Mouse (Mus musculus): ENCODE data around the gene Arnt2. TPM values are rescaled to one million over a fixed set of nuclear protein-coding genes. Genes with fewer than 3 reads are reported as not detected.

Arnt2 gene
- polyA plus RNA-seq, 1 experiment from 2014 or later, result 5.8 TPM

- ATAC-seq (replicated peaks; ENCODE audit: low FRiP score, low TSS enrichment, low read depth) (no peak), DNase-seq (ENCODE audit: low spot score) (no peak)
- Histone ChIP-seq H3K27ac (ENCODE audit: low read depth) (no peak overlapping the region), H3K4me3 (ENCODE audit: low read depth, low read length) (no peak overlapping the region), H3K4me1 (replicated peaks; ENCODE audit: control insufficient read depth, insufficient read depth, low read length) (no peaks in the 10 kb centered on the region), H3K27me3 (replicated peaks; ENCODE audit: control insufficient read depth, insufficient read depth, low read length) (no peaks in the 10 kb centered on the region), H3K9ac (ENCODE audit: low read length) (no peak overlapping the region), H3K9me3 (ENCODE audit: control insufficient read depth, low read length) (no peaks in the 10 kb centered on the region), H3K36me3 (ENCODE audit: control insufficient read depth, insufficient read depth, low read length) (peaks cover 7% of the 10 kb centered on the region; the same call in 1 of the 2 replicates), H3K4me2 (ENCODE audit: low read length) (no peak overlapping the region)
- 71% methylated on average over 3 of the region's 3 CpGs for WGBS
Observed at GRCm38 (mm10) chr7:84284974-84285373, 125.0 kb downstream of the Arnt2 start.

- DNase-seq (ENCODE audit: low spot score) (no peak), ATAC-seq (replicated peaks; ENCODE audit: low FRiP score, low TSS enrichment, low read depth) (no peak)
Observed at GRCm38 (mm10) chr7:84282231-84282630, 127.7 kb downstream of the Arnt2 start.

GRCm38 (mm10) chr7:84279231-84279630, 130.7 kb downstream of the Arnt2 start:
- Histone ChIP-seq H3K36me3 (ENCODE audit: control insufficient read depth, insufficient read depth, low read length) (peaks cover 9% of the 10 kb centered on the region; the same call in 1 of the 2 replicates), H3K4me1 (replicated peaks; ENCODE audit: control insufficient read depth, insufficient read depth, low read length) (no peaks in the 10 kb centered on the region), H3K4me3 (ENCODE audit: low read depth, low read length) (no peak overlapping the region), H3K27ac (ENCODE audit: low read depth) (no peak overlapping the region), H3K27me3 (replicated peaks; ENCODE audit: control insufficient read depth, insufficient read depth, low read length) (no peaks in the 10 kb centered on the region), H3K4me2 (ENCODE audit: low read length) (no peak overlapping the region), H3K9ac (ENCODE audit: low read length) (no peak overlapping the region), H3K9me3 (ENCODE audit: control insufficient read depth, low read length) (no peaks in the 10 kb centered on the region)
- no peak for DNase-seq (ENCODE audit: low spot score)
- WGBS, result 82% methylated on average over 1 of the region's 1 CpGs
- ATAC-seq (replicated peaks; ENCODE audit: low FRiP score, low TSS enrichment, low read depth), result no peak

More at GRCm38 (mm10) chr7:84282231-84282630, 127.7 kb downstream of the Arnt2 start:
- Histone ChIP-seq H3K27me3 (replicated peaks; ENCODE audit: control insufficient read depth, insufficient read depth, low read length) (no peaks in the 10 kb centered on the region), H3K9ac (ENCODE audit: low read length) (no peak overlapping the region), H3K4me2 (ENCODE audit: low read length) (no peak overlapping the region), H3K9me3 (ENCODE audit: control insufficient read depth, low read length) (no peaks in the 10 kb centered on the region), H3K36me3 (ENCODE audit: control insufficient read depth, insufficient read depth, low read length) (peaks cover 3% of the 10 kb centered on the region; the same call in 1 of the 2 replicates), H3K4me1 (replicated peaks; ENCODE audit: control insufficient read depth, insufficient read depth, low read length) (no peaks in the 10 kb centered on the region), H3K4me3 (ENCODE audit: low read depth, low read length) (no peak overlapping the region), H3K27ac (ENCODE audit: low read depth) (no peak overlapping the region)
- 90% methylated on average over 4 of the region's 4 CpGs for WGBS

GRCm38 (mm10) chr7:84275312-84275711, 134.7 kb downstream of the Arnt2 start:
- no peak overlapping the region for H3K4me3 ChIP-seq (ENCODE audit: low read depth, low read length)
- no peaks in the 10 kb centered on the region for H3K27me3 ChIP-seq (replicated peaks; ENCODE audit: control insufficient read depth, insufficient read depth, low read length)
- no peak overlapping the region for H3K27ac ChIP-seq (ENCODE audit: low read depth)
- no peak overlapping the region for H3K9ac ChIP-seq (ENCODE audit: low read length)
- H3K36me3 ChIP-seq (ENCODE audit: control insufficient read depth, insufficient read depth, low read length), result peaks cover 16% of the 10 kb centered on the region; the same call in 1 of the 2 replicates
- no peaks in the 10 kb centered on the region for H3K9me3 ChIP-seq (ENCODE audit: control insufficient read depth, low read length)
- H3K4me2 ChIP-seq (ENCODE audit: low read length), result no peak overlapping the region
- WGBS, result 83% methylated on average over 10 of the region's 10 CpGs
- ATAC-seq (replicated peaks; ENCODE audit: low FRiP score, low TSS enrichment, low read depth) (no peak), DNase-seq (ENCODE audit: low spot score) (no peak)
- no peaks in the 10 kb centered on the region for H3K4me1 ChIP-seq (replicated peaks; ENCODE audit: control insufficient read depth, insufficient read depth, low read length)

GRCm38 (mm10) chr7:84273930-84274329, 136.0 kb downstream of the Arnt2 start:
- WGBS, result 87% methylated on average over 6 of the region's 6 CpGs
- H3K27ac ChIP-seq (ENCODE audit: low read depth), result no peak overlapping the region
- DNase-seq (ENCODE audit: low spot score), result no peak
- H3K4me1 ChIP-seq (replicated peaks; ENCODE audit: control insufficient read depth, insufficient read depth, low read length), result no peaks in the 10 kb centered on the region
- H3K36me3 ChIP-seq (ENCODE audit: control insufficient read depth, insufficient read depth, low read length), result peaks cover 16% of the 10 kb centered on the region; the same call in 1 of the 2 replicates
- H3K9me3 ChIP-seq (ENCODE audit: control insufficient read depth, low read length), result no peaks in the 10 kb centered on the region
- H3K9ac ChIP-seq (ENCODE audit: low read length), result no peak overlapping the region
- no peak overlapping the region for H3K4me3 ChIP-seq (ENCODE audit: low read depth, low read length)
- H3K4me2 ChIP-seq (ENCODE audit: low read length), result no peak overlapping the region
- no peak for ATAC-seq (replicated peaks; ENCODE audit: low FRiP score, low TSS enrichment, low read depth)
- no peaks in the 10 kb centered on the region for H3K27me3 ChIP-seq (replicated peaks; ENCODE audit: control insufficient read depth, insufficient read depth, low read length)

- Histone ChIP-seq H3K4me3 (ENCODE audit: low read depth, low read length) (no peak overlapping the region), H3K4me1 (replicated peaks; ENCODE audit: control insufficient read depth, insufficient read depth, low read length) (no peaks in the 10 kb centered on the region), H3K9ac (ENCODE audit: low read length) (no peak overlapping the region), H3K9me3 (ENCODE audit: control insufficient read depth, low read length) (no peaks in the 10 kb centered on the region), H3K36me3 (ENCODE audit: control insufficient read depth, insufficient read depth, low read length) (peaks cover 18% of the 10 kb centered on the region), H3K27ac (ENCODE audit: low read depth) (no peak overlapping the region), H3K4me2 (ENCODE audit: low read length) (no peak overlapping the region), H3K27me3 (replicated peaks; ENCODE audit: control insufficient read depth, insufficient read depth, low read length) (no peaks in the 10 kb centered on the region)
- 27% methylated on average over 7 of the region's 7 CpGs for WGBS
- peak; percentile 79; the same call in 1 of the 2 replicates for ATAC-seq (replicated peaks; ENCODE audit: low FRiP score, low TSS enrichment, low read depth)
- peak; percentile 86 for DNase-seq (ENCODE audit: low spot score)
Observed at GRCm38 (mm10) chr7:84272206-84272818, 137.7 kb downstream of the Arnt2 start.

GRCm38 (mm10) chr7:84271429-84271828, 138.5 kb downstream of the Arnt2 start:
- WGBS, result 87% methylated on average over 5 of the region's 5 CpGs
- H3K4me2 ChIP-seq (ENCODE audit: low read length), result no peak overlapping the region
- no peak overlapping the region for H3K4me3 ChIP-seq (ENCODE audit: low read depth, low read length)
- H3K9ac ChIP-seq (ENCODE audit: low read length), result no peak overlapping the region
- H3K27me3 ChIP-seq (replicated peaks; ENCODE audit: control insufficient read depth, insufficient read depth, low read length), result no peaks in the 10 kb centered on the region
- ATAC-seq (replicated peaks; ENCODE audit: low FRiP score, low TSS enrichment, low read depth) (no peak), DNase-seq (ENCODE audit: low spot score) (no peak)
- no peaks in the 10 kb centered on the region for H3K9me3 ChIP-seq (ENCODE audit: control insufficient read depth, low read length)
- no peak overlapping the region for H3K27ac ChIP-seq (ENCODE audit: low read depth)
- peaks cover 22% of the 10 kb centered on the region for H3K36me3 ChIP-seq (ENCODE audit: control insufficient read depth, insufficient read depth, low read length)
- no peaks in the 10 kb centered on the region for H3K4me1 ChIP-seq (replicated peaks; ENCODE audit: control insufficient read depth, insufficient read depth, low read length)

- Histone ChIP-seq H3K4me2 (ENCODE audit: low read length) (no peak overlapping the region), H3K27me3 (replicated peaks; ENCODE audit: control insufficient read depth, insufficient read depth, low read length) (no peaks in the 10 kb centered on the region), H3K27ac (ENCODE audit: low read depth) (no peak overlapping the region), H3K9ac (ENCODE audit: low read length) (no peak overlapping the region), H3K4me3 (ENCODE audit: low read depth, low read length) (no peak overlapping the region), H3K36me3 (ENCODE audit: control insufficient read depth, insufficient read depth, low read length) (peaks cover 16% of the 10 kb centered on the region), H3K9me3 (ENCODE audit: control insufficient read depth, low read length) (no peaks in the 10 kb centered on the region), H3K4me1 (replicated peaks; ENCODE audit: control insufficient read depth, insufficient read depth, low read length) (no peaks in the 10 kb centered on the region)
- DNase-seq (ENCODE audit: low spot score) (no peak), ATAC-seq (replicated peaks; ENCODE audit: low FRiP score, low TSS enrichment, low read depth) (no peak)
- 86% methylated on average over 4 of the region's 4 CpGs for WGBS
Observed at GRCm38 (mm10) chr7:84263466-84263865, 146.5 kb downstream of the Arnt2 start.

GRCm38 (mm10) chr7:84261341-84261740, 148.6 kb downstream of the Arnt2 start:
- DNase-seq (ENCODE audit: low spot score), result no peak
- no peak for ATAC-seq (replicated peaks; ENCODE audit: low FRiP score, low TSS enrichment, low read depth)
- Histone ChIP-seq H3K27ac (ENCODE audit: low read depth) (no peak overlapping the region), H3K27me3 (replicated peaks; ENCODE audit: control insufficient read depth, insufficient read depth, low read length) (no peaks in the 10 kb centered on the region), H3K4me1 (replicated peaks; ENCODE audit: control insufficient read depth, insufficient read depth, low read length) (no peaks in the 10 kb centered on the region), H3K4me3 (ENCODE audit: low read depth, low read length) (no peak overlapping the region), H3K36me3 (ENCODE audit: control insufficient read depth, insufficient read depth, low read length) (peaks cover 10% of the 10 kb centered on the region), H3K9me3 (ENCODE audit: control insufficient read depth, low read length) (no peaks in the 10 kb centered on the region), H3K9ac (ENCODE audit: low read length) (no peak overlapping the region), H3K4me2 (ENCODE audit: low read length) (no peak overlapping the region)
- WGBS, result 76% methylated on average over 6 of the region's 6 CpGs

Data from intestine, embryonic 14.5 days (tissue).